Mouse (Mus musculus) NIH3T3 (cell line): ENCODE results near the gene Clec11a.

ENCODE experiments used
- DNase-seq: peaks from one replicate; pipeline ENCODE4 v3.0.0-alpha.2; 2012; ENCODE audit warnings: low read depth

Gene Clec11a

DNA sequence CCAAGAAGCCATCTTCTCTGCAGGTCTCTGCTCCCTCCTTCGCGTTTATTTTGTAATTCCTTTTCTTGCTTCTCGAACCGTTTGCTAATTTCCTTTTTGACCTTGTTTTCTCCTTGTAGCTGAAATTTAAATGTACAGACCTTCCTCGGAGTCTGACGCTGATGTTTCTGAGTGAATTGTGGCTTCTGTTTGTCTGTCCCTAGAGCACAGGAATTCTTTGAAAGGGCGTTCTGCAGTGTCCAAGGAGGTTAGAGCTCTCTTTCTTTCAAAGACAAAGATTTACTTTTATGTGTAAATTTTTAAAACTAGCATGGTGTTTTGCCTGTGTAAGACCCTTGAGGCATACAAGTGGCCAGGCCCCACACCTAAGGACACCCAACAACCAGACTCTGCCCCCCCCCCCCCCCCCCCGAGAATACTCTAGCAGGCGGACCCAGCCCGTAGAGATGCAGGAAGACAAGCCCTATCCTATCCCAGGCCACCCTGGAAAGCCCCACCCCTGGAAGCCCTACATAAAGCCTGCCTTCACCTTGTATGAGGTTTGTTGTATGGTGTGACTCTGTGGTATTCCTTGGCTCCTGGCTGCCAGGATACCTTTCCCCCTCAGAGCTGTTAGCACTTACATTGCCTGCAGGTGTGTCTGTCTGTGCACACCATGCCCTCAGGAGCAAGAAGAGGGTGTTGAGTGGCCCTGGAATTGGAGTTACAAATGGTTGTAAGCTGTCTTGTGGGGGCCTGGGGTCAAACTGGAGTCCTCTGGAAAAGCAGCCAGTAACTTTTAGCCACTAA, 30.0 kb downstream of the Clec11a start:
- DNase-seq = no peak

DNA sequence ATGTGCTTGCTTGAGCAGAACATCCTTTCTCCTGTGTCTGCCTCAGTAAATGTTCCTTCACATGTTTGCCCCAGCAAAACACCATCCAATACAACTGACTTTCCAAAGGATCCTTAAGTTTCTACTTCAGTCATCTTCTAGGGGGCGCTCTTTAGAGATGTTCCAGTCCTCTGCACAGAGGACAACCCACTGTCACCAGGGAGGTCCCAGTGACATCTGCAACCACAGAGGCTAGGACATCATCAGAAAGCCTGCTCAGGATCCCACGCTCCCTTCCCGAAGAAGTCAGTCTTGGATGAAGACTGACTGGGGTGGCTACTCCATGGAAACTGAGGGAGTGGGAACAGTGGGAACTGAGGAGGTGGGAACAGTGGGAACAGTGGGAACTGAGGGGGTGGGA, 31.2 kb downstream of the Clec11a start:
- no peak for DNase-seq

DNA sequence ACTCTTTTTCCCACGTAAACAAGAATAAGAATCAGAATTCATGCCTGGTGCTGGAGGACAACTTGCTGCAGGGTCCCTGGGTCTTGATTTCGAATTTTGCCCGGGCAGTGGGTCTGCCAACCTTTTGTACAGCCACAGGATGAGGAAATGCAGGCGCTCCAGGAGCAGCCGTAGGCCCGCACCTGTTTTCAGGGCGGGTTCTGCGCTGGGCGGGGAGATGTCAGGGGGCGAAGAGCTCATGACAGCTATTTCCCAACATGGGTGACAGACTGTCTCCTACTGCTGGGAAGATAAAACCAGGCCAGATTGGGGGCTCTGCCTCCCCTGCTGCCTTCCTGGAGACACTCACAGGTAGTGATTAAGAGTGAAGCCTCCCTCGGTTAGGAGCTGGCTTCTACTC, 32.6 kb downstream of the Clec11a start:
- no peak for DNase-seq

DNA sequence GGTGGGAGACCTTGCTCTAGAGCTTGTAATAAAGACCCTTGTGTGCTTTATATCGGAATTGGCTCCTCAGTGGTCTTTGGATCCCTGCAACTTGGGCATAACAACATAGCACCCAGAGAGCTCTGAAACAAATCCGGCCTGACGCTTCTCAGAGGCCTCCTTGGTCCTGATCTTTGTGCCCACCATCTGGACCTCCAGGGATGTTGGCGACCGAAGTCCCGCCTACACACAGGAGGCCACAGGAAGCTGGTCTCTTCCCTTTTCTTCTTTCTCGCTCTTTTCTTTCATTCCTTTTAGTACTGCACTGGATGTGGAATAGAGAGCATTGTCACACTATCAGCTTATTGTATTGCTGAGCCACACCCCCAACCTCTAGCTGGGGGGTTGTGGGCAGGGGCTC, 33.3 kb downstream of the Clec11a start:
- DNase-seq = no peak

DNA sequence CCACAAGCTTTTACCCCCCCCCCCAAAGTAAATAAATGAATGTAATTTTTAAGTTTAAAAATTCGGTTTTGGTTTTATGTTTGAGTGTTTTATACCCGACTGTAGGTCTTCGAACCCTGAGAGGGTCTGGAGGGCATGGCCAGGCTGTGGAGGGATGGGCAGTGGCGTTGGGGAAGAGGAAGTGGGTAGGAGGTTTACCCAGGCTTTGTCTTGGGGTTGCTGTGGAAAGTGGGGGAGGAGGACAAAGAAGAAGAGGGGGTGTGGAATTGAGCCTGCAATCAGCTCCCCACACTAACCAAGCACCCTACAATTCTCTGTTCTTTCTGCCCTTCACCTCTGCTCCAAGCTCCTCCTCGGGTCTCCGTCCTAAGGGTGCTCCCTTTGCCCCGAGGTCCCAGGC, 34.2 kb downstream of the Clec11a start:
- DNase-seq = no peak

DNA sequence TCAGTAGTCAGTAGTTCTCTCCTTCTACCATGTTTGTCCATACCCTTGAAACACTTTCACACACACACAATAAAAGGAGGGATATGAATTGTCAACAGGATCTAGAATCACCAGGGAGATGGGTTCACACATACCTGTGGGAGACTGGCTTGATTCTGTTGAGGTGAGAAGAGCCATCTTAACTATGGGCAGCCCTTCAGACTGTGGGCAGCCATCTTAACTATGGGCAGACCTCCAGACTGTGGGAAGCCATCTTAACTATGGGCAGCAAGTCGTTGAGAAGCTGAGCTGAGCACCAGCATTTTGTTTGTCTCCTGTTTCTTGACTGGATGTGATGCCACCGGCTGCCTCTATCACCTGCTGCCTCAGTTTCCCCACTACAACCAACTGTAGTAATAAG, 35.4 kb downstream of the Clec11a start:
- DNase-seq = peak; percentile 70

DNA sequence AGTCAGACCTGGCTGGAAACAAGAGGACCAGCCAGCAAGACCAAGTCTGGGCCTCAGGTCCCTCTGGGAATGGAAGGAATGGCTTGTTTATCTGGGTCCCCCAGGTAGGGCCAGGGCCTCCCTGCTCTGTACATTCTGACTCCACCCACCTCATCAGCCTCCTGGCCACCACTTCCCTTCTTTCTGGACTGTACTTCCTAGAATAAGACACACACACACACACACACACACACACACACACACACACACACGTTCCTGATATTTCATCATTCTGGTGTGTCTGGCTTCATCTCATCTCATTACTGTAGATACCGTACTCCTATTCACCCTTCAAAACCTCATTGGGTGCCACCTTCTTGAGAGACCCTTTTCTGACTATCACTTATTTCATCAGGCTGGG, 37.3 kb downstream of the Clec11a start:
- no peak for DNase-seq

DNA sequence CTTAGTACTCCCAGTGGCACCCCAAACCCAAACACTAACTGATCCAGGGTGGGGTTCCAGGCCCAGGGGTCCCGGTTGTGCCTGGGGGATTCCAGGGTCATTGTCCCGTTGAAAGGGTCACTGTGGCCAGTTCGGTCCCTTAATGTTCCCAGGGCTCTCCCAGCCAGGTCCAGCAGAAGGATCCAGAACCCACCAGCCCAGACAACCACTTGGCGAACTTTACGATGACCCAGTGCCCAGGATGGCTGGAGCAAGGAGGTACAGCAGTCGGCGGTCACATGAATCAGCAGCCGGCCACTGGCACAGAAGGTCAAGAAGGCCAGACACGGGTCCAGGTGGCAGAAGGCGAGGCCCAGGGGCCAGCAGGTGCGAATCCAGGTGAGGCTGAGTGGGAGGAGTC, 38.6 kb downstream of the Clec11a start:
- no peak for DNase-seq

DNA sequence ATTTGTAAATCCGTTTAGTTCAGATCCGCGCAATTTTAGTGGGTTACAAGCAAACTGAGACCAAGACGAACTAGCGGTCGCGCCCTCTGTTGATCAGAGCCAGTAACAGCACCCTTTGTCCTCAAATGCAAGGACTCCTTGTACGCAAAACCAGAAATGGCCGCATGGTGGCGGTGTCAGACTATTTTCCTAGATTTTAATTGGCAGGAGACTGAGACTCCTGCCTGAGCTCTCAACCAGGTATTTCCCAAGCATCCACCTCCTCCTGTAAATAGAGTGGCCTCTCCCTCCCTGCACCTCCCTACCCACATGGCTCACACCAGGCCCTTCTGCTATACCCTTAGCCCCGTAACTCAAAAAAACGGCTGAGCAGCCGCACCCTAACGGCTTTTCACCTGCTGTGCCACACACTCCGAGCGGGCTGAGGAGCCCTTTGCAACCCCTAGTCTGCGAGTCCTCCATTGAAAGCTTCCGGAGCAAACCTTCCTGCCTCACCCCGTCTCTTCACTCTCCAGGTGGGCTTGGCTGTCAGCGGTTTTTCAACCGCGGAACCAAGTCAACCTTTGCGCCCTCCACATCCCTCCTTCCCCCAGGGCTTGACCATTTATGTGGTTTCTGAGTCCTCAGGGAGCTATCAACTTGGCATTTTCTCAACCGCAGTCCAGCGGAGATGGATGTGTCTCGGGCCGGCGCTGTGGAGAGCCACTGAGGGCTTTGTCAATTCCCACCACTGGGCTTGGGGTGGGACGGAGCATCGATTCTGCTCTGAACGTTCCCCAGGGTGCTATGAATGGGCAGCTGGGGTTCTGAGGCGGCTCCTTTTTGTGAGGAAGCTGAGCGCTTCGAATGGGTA, 43.7 kb downstream of the Clec11a start:
- peak; percentile 97 for DNase-seq

DNA sequence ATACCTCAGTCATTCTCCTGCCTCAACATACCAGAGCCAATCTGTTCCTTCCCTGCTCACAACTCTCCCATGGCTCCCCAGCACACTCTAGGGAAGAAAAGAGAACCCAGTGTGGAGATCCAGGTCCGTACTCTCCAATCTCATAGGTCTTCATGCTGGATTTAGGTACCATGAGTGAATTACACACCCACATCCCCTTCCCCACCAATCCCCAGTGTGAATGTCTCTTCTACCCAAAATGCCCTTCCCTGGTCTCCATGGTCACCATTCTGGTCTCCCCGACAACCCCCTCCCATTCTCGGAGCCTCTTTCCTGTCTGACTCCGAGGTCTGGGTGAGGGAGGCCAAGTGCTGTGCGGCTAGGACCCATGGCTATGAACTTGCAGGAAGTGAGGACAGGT, 45.6 kb downstream of the Clec11a start, which contains the start of gene Gm15517:
Gm15517 (plus strand) TSS at position 301 of the 400 bp plus-strand sequence.
- no peak for DNase-seq

DNA sequence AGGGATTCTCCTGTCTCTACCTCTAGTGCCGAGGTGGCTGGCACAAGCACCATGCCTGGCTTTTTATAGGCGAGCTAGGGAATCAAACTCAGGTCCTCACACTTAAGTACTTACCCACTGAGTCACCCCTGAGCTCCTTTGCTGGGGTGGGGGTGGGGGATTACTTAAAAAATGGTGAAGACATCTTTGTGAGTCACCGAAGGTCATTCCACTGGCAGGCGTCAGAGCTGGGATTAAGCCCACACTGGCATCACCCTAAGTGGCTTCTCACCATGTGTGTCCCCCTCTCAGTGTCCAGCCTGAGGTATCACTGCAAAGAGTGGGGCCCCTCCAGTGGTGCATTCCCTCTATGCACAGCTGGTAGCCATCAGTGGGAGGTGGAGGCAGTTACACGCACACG, 46.3 kb downstream of the Clec11a start:
- DNase-seq = peak; percentile 59

DNA sequence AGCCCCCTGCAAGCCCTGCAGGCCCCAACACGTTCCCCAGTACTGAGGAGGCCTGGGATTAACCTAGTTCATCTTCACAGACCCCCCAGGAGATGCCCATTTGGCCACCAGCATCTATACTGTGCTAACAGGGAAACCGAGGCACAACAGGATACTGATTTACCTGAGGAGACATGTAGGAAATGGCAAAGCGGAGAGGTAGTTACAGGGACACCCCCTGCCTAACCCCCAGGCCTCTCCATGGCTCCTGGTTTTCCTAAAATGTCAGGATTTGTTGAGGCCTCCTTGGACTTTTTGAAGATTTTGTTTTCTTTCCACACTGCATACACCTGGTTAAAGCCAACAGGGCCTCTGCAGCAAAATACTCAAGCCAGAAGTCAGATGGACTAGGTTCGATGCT, 49.4 kb downstream of the Clec11a start, which contains the start of gene Acp4:
Acp4 (minus strand) TSS at position 101 of the 400 bp plus-strand sequence.
- no peak for DNase-seq

DNA sequence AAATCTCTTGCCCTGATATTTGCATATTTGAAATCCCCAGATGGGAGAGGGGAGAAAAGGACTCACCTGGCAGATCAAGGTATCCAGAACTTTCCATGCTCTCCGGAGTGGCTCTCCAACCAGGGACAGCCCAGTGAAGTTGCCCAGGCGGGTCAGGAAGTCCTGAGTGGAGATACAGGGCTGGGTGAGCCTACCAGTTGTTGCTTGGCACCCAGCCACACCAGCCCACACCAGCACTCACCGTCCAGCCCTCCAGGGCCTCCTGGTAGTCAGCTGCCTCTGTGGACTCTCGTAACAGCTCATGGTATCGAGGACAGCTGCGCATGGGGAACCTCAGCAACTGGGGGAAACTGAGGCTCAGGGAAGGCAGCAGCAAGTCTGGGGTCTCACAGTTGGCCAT, 51.8 kb downstream of the Clec11a start:
- no peak for DNase-seq

DNA sequence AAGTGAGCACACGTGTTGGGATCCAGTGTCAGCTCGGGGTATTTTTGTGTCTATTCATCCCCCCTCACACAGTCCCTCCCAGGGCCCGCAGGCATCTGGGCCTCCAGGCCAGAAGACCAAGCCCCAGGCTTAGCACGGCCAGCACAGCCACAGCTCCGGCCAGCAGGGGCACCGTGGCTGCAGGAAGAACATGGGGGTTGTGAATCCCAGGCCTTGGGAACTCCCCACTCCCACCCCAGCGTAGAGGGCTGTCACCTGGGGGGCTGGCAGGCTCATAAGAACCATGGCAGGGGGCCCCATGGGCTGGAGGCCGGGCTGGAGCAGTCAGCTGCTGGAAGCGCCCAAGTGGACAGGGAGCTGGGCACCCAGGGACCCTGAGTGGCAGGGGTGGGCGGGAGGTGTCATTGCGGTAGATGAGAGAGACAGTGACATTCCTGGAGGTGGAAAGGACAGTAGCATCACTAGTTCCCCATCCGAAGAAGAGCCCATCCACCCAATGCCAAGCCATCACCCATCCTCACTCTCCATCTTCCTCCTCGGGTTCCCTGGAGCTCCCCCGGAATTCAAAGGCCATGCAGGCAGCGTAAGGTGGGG, 53.6 kb downstream of the Clec11a start:
- no peak for DNase-seq
